Mouse (Mus musculus): ENCODE measurements around the gene Atf2. TPM values are rescaled to one million over a fixed set of nuclear protein-coding genes. Genes with fewer than 3 reads are reported as not detected.

The Atf2 gene
- 5.9 and 9.8 TPM in 2 replicates for polyA plus RNA-seq (2012; rRNA removed)

GRCm38 (mm10) chr2:73892464-73893296 is at the start of gene Atf2:
Atf2 (minus strand) TSS chr2:73892639.

GRCm38 (mm10) chr2:73911175-73911700 is 18.8 kb upstream of the Atf2 start, which contains the start of gene Atp5g3:
Atp5g3 (minus strand) TSS chr2:73911326.

GRCm38 (mm10) chr2:73774786-73775682 is 117.4 kb downstream of the Atf2 start, which contains the start of gene Chn1:
Chn1 (minus strand) TSS chr2:73775346.

Other genes with a start within 250 kb of the Atf2 start
- gene Chn1, start 117.3 kb downstream of the Atf2 start, polyA plus RNA-seq (2012; rRNA removed): 7.6 and 15.2 TPM in 2 replicates
- gene Atp5g3, start 18.7 kb upstream of the Atf2 start, polyA plus RNA-seq (2012; rRNA removed): 633 and 798 TPM in 2 replicates